Comparison of ENCODE assay signal across 15 mouse cellular contexts in the genomic region with DNA sequence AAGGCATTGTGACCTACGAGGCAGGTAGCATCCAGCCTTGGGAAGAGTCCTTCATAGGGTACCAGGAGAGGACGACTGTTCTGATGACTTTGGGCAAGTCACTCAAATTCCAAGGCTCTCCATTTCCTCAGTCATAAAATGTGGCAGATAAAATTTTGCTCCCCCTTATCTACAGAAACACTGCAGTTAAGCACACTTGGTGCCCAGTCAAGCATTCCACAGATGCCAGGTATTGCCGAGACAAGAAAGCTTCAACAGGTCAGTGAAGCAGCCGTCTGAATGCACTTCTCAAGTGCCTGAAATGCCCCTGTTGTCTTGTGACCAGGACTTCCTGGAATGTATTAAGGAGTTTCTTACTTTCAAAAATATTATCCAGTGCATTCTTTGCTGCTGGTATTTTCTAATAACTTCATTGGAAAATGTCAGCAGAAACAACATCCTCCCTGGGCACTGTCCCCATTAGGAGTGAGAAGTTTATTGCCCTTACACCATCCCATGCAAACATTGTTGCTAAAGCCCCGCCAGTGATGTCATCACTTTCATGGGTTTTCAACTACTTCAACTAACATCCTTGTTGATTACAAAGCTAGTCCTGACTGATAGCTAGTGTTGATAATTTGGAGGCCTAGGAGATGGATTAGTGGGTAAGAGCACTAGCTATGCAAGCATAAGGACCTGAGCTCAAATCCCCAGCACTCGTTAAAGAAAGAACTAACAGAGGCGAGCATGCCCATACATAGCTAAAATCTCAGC. TPM values are rescaled to one million over a fixed set of nuclear protein-coding genes. Genes with fewer than 3 reads are reported as not detected.
"Had no signal": no experiment of that assay in that cellular context is flagged by ENCODE, and none has a peak within 500 bp of the region (broad histone marks: within the 10 kb centered on the region; RNA-seq: fewer than 3 reads in every experiment).

No protein-coding gene starts in this region.

- H3K4me3 ChIP-seq: limb, embryonic 13.5 days; megakaryocyte, embryonic 14.5 days; midbrain, embryonic 15.5 days; neural tube, embryonic 13.5 days had no signal

- H3K27me3 ChIP-seq: limb, embryonic 13.5 days; midbrain, embryonic 15.5 days; neural tube, embryonic 13.5 days had no signal

- DNase-seq: kidney, adult 9 months; left cerebral cortex, postnatal 4 days; retina, postnatal 1 day; right cerebral cortex, postnatal 4 days; spleen, adult 18-20 months; thymus, adult 18-20 months; thymus, postnatal 14 days had no signal

- ATAC-seq: intestine, embryonic 16.5 days; midbrain, embryonic 15.5 days had no signal

- H3K9me3 ChIP-seq: limb, embryonic 13.5 days; midbrain, embryonic 15.5 days; neural tube, embryonic 13.5 days had no signal

- H3K36me3 ChIP-seq: limb, embryonic 13.5 days; midbrain, embryonic 15.5 days; neural tube, embryonic 13.5 days had no signal

- H3K27ac ChIP-seq: limb, embryonic 13.5 days; liver, embryonic 14.5 days; macrophage; midbrain, embryonic 15.5 days; neural tube, embryonic 13.5 days had no signal

- H3K9ac ChIP-seq: limb, embryonic 13.5 days; liver, embryonic 14.5 days; midbrain, embryonic 15.5 days; neural tube, embryonic 13.5 days had no signal

- H3K4me2 ChIP-seq: limb, embryonic 13.5 days; midbrain, embryonic 11.5 days; midbrain, embryonic 15.5 days; neural tube, embryonic 13.5 days had no signal

- H3K4me1 ChIP-seq: limb, embryonic 13.5 days; megakaryocyte, embryonic 14.5 days; midbrain, embryonic 15.5 days; neural tube, embryonic 13.5 days had no signal

RNA-seq across cellular contexts. Expression of a gene that starts 16.7 kb away (rescaled TPM):
- polyA plus RNA-seq: macrophage had no signal

RNA-seq across cellular contexts. Expression of a gene that starts 16.7 kb away (rescaled TPM):
- polyA plus RNA-seq: macrophage had no signal
